Mouse (Mus musculus) heart, embryonic 10.5 days (tissue): ENCODE measurements around the gene Nlrp10. TPM values are rescaled to one million over a fixed set of nuclear protein-coding genes. Genes with fewer than 3 reads are reported as not detected.

ENCODE experiments used
- DNase-seq: peaks from one replicate; pipeline ENCODE4 v3.0.0-alpha.2; 2017; ENCODE audit warnings: low spot score
- H3K27ac ChIP-seq: fragments of 300-500 bp; sonication (generic); 2 replicates; pipeline ENCODE4 v1.5.1; 2016; ENCODE audit warnings: mild to moderate bottlenecking
- H3K27me3 ChIP-seq: fragments of 300-500 bp; sonication (generic); 2 replicates; pipeline ENCODE4 v1.6.1; 2016; ENCODE audit warnings: mild to moderate bottlenecking; ENCODE audit not compliant: poor library complexity, insufficient read depth, severe bottlenecking
- H3K36me3 ChIP-seq: fragments of 300-500 bp; sonication (generic); 2 replicates; pipeline ENCODE4 v1.6.1; 2016; ENCODE audit warnings: mild to moderate bottlenecking, moderate library complexity
- H3K4me1 ChIP-seq: fragments of 300-500 bp; sonication (generic); 2 replicates; pipeline ENCODE4 v1.6.1; 2016; ENCODE audit warnings: mild to moderate bottlenecking
- H3K4me3 ChIP-seq: fragments of 300-500 bp; sonication (generic); 2 replicates; pipeline ENCODE4 v1.5.1; 2016; ENCODE audit warnings: mild to moderate bottlenecking, moderate library complexity
- H3K9me3 ChIP-seq: fragments of 300-500 bp; sonication (generic); 2 replicates; pipeline ENCODE4 v1.6.1; 2016; ENCODE audit warnings: mild to moderate bottlenecking, moderate library complexity
- WGBS: fragments of 180-500 bp; shearing (Covaris S2); methylation state at CpG from one replicate; pipeline ENCODE4 v1.1.7; 2016; 5-methylcytosine and 5-hydroxymethylcytosine counted together
- polyA plus RNA-seq: library from polyadenylated mRNA; unstranded; fragments of >200 nt; fragmentation: Nextera tagmentation; extraction: Ambion mirVana; gene quantifications from 2 replicates; pipeline ENCODE4 v1.2.1, GENCODE M21; 2016

Gene Nlrp10
- 1.9 and 3.8 TPM in 2 replicates for polyA plus RNA-seq

DNA sequence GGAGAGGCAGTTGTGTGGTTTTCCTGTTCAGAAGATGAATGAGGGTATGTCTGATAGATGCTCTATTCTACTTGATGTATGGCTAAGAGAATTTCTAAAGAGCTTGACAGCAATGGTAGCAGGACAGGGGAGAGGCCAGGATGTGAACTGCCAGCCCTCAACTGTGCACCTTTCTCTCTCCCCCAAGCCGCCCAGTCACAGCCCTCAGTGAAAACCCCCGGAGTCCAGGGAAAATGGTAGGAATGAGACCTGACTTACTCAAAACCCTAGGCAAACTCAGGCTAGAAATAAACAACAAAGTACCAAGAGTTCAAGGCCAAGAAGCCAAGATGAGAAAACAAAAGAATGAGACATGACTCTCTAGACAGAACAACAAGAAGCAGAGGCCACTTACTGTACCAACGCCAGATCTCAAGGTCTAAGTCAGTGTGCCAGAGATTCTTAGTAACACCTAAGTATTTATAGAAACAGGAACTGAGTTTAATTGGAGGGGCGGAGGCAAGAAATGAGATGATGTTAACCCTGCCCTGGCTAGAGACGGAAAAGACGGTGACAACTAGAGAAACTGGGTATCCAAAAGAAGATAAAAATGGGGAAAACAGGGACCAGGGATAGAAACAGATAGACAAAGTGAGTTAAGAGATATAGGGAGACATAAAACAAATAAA is at the start of gene Nlrp10:
Gene Nlrp10 (minus strand): TSS at position 453 of the 668 bp plus-strand sequence.
- DNase-seq: peak; percentile 17
- Histone ChIP-seq H3K9me3 (no peaks in the 10 kb centered on the region), H3K27ac (peak within 1 kb of the TSS; percentile 30; the same call in 1 of the 2 replicates), H3K4me3 (peak within 1 kb of the TSS; percentile 28; the same call in 1 of the 2 replicates), H3K36me3 (no peaks in the 10 kb centered on the region), H3K27me3 (no peaks in the 10 kb centered on the region), H3K4me1 (no peaks in the 10 kb centered on the region)
- WGBS: 60% methylated on average over 6 of the region's 6 CpGs

DNA sequence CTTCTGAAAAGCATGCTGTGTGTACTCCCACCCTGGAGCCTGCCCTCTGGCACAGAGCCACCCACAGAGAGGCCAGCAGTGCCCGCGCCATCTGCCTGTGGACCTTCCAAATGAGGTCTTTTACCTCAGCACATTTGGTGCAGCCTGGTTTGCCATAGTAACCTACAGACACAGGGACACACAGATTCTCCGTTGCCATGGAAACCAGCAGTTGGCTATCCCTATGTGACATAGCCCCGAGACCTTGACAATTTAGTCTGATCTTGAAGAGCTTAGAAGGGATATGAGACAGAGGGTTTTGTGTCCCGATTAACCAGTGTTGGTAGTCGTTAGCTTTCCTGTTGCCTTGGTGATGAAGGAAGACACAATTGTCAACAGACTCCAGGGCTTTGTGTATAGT is 42.3 kb upstream of the Nlrp10 start:
- DNase-seq: no peak
- no peak overlapping the region for H3K27ac ChIP-seq
- H3K4me3 ChIP-seq: no peak overlapping the region
- no peaks in the 10 kb centered on the region for H3K9me3 ChIP-seq
- H3K4me1 ChIP-seq: no peaks in the 10 kb centered on the region
- 71% methylated on average over 6 of the region's 6 CpGs for whole genome bisulfite sequencing
- H3K27me3 ChIP-seq: peaks cover 19% of the 10 kb centered on the region; the same call in 1 of the 2 replicates
- H3K36me3 ChIP-seq: no peaks in the 10 kb centered on the region

DNA sequence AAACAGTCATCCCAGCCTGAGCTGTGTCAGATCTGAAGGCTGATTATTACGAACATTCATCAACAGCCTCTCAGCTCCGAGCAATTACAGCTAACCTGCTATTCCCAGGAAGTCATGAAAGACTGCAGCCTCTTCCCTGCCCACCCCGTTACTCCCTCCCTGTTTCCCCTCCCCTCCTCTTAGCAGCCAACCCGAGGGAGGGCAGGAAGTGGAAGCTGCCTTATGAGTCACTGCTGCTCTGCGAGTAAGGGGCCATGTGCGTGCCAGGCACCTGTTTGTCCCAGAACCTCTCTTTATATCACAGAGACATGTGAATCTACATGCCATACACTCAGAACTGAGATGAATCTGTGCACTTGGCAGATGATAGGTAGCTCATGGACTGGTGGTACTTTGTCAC is 38.2 kb upstream of the Nlrp10 start:
- Histone ChIP-seq H3K27me3 (peaks cover 19% of the 10 kb centered on the region), H3K4me1 (no peaks in the 10 kb centered on the region), H3K36me3 (no peaks in the 10 kb centered on the region), H3K4me3 (no peak overlapping the region), H3K27ac (no peak overlapping the region), H3K9me3 (no peaks in the 10 kb centered on the region)
- DNase-seq: no peak
- WGBS: 35% methylated on average over 6 of the region's 6 CpGs

DNA sequence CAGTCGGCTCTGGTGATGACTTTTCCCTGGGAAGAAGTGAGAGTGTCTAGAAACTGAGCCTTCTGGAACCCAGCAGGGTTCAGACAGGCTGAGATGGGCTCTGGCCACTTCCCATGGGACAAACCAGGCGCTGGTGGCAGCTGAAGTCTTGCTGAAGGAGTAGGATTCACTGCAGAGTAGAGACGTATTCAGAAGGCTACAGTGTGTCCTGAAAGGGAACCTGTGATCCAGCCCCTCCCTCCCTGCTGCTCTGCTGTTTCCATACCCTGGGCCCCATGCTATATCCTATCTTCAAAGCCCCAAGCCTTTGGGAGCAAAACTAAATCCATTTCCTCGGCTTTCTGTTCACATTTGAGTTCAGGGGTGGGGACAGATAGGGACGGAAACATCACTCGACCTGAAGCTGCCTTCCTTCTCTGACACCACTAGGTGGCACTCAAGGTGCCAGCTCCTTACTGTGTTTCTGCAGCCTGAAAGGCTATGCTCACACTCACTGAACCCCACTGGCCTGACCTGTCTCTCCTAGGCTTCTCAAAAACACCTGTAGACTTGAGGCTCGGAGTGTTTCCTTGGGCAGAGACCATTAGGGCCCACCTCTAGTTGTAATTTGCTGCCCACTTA is 36.9 kb upstream of the Nlrp10 start:
- no peaks in the 10 kb centered on the region for H3K36me3 ChIP-seq
- H3K27ac ChIP-seq: no peak overlapping the region
- no peaks in the 10 kb centered on the region for H3K4me1 ChIP-seq
- no peaks in the 10 kb centered on the region for H3K9me3 ChIP-seq
- DNase-seq: no peak
- WGBS: 34% methylated on average over 7 of the region's 7 CpGs
- H3K27me3 ChIP-seq: peaks cover 14% of the 10 kb centered on the region
- H3K4me3 ChIP-seq: no peak overlapping the region

DNA sequence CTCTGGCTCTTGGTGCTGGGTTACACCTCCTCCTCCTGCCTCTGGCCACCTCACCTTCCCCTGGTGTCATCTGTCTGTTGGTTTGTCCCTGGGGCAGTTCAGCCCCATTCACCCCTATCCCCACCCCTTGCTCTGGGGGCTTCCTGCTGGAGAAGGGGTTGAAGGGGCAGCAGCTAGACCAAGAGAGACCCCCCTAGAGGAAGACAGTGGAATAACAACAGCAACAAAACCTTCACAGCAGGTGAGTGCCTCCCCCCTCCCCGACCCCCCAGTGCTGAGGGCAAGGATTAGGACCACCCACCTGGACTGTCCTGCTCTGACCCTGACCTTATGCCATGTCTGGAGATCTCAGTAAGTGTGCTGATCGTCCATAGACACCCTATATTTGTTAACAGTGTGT is 36.0 kb upstream of the Nlrp10 start:
- WGBS: 24% methylated on average over 2 of the region's 2 CpGs
- Histone ChIP-seq H3K27ac (no peak overlapping the region), H3K9me3 (no peaks in the 10 kb centered on the region), H3K4me1 (no peaks in the 10 kb centered on the region), H3K4me3 (no peak overlapping the region), H3K36me3 (no peaks in the 10 kb centered on the region), H3K27me3 (peaks cover 13% of the 10 kb centered on the region)
- DNase-seq: no peak

DNA sequence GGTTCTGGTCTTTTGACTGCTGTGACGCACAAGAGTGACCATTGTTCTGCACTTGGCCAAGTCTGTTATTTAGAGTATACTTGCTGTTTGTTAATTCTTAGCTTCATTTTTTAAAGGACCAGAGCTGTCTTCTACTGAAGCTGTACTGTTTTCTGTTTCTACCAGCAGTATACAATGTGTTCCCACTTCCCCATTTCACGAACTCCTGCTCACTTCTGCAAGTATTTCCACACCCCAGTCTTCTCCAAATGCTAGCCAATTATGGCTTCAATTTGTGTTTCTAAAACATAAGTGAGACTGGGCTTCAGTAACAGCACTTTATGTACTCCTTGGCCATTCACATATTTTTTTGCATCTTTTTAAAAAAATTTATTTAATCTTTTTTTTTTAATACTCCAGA is 27.8 kb upstream of the Nlrp10 start:
- no peak for DNase-seq
- peaks cover 13% of the 10 kb centered on the region for H3K27me3 ChIP-seq
- no peak overlapping the region for H3K27ac ChIP-seq
- no peaks in the 10 kb centered on the region for H3K4me1 ChIP-seq
- H3K4me3 ChIP-seq: no peak overlapping the region
- no peaks in the 10 kb centered on the region for H3K36me3 ChIP-seq
- no peaks in the 10 kb centered on the region for H3K9me3 ChIP-seq
- WGBS: 83% methylated on average over 2 of the region's 2 CpGs

DNA sequence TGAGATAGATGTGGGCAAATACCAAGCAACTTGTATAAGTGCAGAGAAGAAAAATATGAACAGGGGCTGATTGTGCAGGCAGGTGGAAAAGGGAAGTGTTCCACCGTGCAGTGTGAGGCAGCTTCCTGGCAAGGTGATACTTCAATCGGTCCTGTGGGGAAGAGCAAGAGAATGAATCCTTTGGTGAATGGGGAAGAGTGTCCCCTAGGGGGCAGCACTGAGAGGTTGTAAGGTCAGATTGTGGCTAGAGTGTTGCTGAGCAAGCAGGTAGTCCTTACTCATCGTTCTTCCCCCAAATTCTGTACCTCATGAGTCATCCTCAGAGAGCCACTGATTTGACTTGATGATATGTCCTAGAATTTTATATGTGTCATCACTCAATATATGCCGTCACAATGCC is 24.2 kb upstream of the Nlrp10 start:
- no peak overlapping the region for H3K27ac ChIP-seq
- H3K4me3 ChIP-seq: no peak overlapping the region
- H3K9me3 ChIP-seq: no peaks in the 10 kb centered on the region
- H3K36me3 ChIP-seq: no peaks in the 10 kb centered on the region
- WGBS: 54% methylated on average over 4 of the region's 4 CpGs
- H3K27me3 ChIP-seq: peaks cover 49% of the 10 kb centered on the region
- no peak for DNase-seq
- H3K4me1 ChIP-seq: peaks cover 11% of the 10 kb centered on the region

DNA sequence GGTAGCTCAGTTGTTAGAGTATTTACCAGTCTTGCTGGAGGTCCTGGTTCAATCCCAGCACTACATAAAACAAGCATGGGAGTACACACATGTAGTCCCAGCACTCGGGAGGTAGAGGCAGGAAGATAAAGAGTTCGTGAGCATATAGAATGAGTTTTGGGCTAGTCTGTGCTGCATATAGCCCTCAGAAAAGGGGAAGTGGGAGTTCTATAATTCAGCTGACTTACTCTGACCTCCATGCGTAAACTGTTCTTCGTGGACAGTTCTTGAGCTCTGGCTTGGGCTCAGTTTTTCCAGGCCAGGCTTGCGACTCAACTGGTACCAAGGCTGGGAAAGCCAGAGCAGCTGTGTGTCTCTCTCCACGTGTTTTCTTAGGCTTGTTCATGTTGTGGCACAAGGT is 22.8 kb upstream of the Nlrp10 start:
- 80% methylated on average over 6 of the region's 6 CpGs for WGBS

DNA sequence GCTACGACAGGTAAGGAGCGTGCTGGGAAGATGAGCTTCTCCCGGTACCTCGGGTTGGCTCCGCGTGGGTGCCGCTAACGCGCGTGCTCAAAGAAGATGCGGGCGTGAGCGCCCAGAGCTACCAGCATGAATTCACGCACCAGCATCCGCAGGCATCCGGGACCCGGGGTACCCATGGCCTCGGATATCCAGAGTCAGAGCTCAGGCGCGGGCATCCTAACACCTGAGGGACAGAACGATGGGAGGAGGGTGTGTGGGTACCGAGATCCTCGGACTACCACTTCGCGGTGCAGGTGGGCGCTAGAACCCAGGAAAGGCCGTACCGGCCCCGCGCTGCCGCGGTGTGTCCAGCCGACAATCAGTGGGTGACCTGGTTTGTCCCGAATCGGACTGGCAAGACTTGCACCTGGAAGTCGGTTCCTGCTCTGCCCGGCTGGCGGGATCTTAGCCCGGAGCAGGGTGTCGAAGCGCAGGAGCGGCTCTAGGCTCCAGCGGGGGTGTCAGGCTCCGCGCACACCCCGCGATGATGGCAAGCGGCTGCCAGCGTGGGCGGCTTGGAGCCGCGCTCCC is 20.9 kb upstream of the Nlrp10 start:
- 1% methylated on average over 52 of the region's 52 CpGs for WGBS
- H3K27me3 ChIP-seq: peaks cover 61% of the 10 kb centered on the region
- H3K36me3 ChIP-seq: peaks cover under 1% of the 10 kb centered on the region; the same call in 1 of the 2 replicates
- DNase-seq: no peak
- no peak overlapping the region for H3K27ac ChIP-seq
- H3K4me3 ChIP-seq: peak overlapping the region; percentile 65
- peaks cover 11% of the 10 kb centered on the region for H3K4me1 ChIP-seq
- no peaks in the 10 kb centered on the region for H3K9me3 ChIP-seq

More for the DNA sequence above, 22.8 kb upstream of the Nlrp10 start:
- peaks cover 11% of the 10 kb centered on the region for H3K4me1 ChIP-seq
- H3K27ac ChIP-seq: no peak overlapping the region
- peaks cover 61% of the 10 kb centered on the region for H3K27me3 ChIP-seq
- H3K4me3 ChIP-seq: no peak overlapping the region
- H3K9me3 ChIP-seq: no peaks in the 10 kb centered on the region
- DNase-seq: no peak
- no peaks in the 10 kb centered on the region for H3K36me3 ChIP-seq

DNA sequence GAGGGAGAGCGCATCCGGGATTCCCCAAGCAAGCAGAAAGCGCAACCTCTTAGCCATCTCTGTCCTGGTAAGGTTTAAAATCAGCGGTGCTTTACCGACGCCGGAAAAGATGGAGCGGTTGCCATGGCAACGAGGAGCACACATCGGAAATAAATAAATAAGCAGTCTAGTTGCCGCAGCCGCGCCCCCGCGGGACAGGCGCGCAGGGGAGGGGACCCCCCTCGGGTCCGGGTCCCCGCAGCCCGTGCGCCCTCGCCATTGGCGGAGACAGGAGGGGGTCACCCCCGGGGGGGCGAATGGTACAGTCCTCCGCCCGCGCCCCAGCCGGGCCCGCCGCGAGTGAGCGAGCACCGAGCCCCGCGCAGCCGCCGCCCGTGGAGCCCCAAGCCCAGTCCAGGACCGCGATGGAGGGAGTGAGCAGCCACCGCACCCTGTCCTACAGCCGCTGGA is 20.4 kb upstream of the Nlrp10 start, which contains the start of gene Tub:
Gene Tub (plus strand): TSS at position 27 of the 450 bp plus-strand sequence.
- Histone ChIP-seq H3K27ac (no peak within 1 kb of the TSS), H3K9me3 (no peaks in the 10 kb centered on the region), H3K4me1 (peaks cover 11% of the 10 kb centered on the region), H3K4me3 (peak within 1 kb of the TSS; percentile 65), H3K36me3 (peaks cover 6% of the 10 kb centered on the region; the same call in 1 of the 2 replicates), H3K27me3 (peaks cover 61% of the 10 kb centered on the region)
- 2% methylated on average over 41 of the region's 44 CpGs for WGBS
- DNase-seq: no peak

DNA sequence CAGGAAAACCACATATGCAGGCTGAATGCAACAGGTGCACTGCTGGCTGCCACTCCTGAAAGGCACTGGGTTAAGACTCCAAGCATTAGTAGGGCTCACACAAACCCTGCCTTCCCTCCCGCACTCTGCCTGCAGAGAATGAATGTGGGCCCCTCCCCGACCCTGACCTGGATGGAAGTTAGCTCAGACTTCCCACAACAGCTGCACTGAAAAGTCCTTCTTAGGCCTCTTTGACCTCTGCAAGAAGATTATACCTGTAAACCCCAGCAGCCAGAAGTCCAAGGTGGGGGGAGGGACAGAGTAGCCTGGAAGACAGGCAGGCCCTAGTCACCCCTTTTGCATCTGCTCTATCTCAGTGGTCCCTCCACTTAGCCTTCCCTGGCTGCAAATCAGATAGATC is 19.3 kb upstream of the Nlrp10 start:
- H3K36me3 ChIP-seq: peaks cover 9% of the 10 kb centered on the region; the same call in 1 of the 2 replicates
- WGBS: 32% methylated on average over 2 of the region's 2 CpGs
- no peak for DNase-seq
- H3K4me1 ChIP-seq: peaks cover 11% of the 10 kb centered on the region
- no peaks in the 10 kb centered on the region for H3K9me3 ChIP-seq
- peaks cover 61% of the 10 kb centered on the region for H3K27me3 ChIP-seq
- H3K4me3 ChIP-seq: no peak overlapping the region
- no peak overlapping the region for H3K27ac ChIP-seq

DNA sequence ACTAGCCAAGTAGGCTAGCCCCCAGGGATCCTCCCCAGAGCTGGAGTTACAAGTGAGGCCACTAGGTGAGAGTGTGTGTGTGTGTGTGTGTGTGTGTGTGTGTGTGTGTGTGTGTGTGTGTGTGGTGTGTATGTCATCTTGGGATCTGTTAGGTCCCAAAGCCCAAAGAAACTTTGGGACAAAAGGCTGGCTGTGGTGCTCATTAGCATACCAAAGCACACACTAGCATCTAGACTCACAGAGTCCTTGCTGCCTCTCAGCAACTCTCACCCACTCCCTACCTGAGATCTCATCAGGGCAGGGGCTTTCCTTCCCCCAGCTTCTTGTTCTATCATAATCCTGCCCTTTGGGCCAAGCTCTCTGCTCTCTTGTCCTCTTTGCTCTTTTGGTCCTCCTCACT is 18.6 kb upstream of the Nlrp10 start:
- H3K4me3 ChIP-seq: no peak overlapping the region
- H3K4me1 ChIP-seq: peaks cover 11% of the 10 kb centered on the region
- peaks cover 13% of the 10 kb centered on the region; the same call in 1 of the 2 replicates for H3K36me3 ChIP-seq
- H3K27me3 ChIP-seq: peaks cover 57% of the 10 kb centered on the region
- no peak overlapping the region for H3K27ac ChIP-seq
- no peak for DNase-seq
- no peaks in the 10 kb centered on the region for H3K9me3 ChIP-seq

DNA sequence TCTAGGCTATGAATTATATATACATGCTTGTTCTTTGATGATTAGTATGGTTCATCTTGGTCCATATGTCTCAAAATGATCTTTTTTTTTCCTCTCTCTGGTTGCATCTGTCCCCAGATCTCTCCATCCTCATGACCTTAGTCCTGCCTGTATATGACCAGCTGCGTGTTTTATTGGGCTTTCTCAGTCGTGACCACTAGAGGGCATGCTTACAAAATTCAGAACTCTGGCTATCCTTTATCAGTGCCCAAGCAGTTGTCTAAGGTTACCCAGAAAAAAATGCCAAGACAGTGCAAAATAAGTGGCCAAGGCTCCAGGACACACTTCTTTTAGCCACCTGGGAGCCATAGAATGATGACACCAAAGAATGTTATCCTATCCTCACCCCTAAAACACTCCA is 14.0 kb upstream of the Nlrp10 start:
- Histone ChIP-seq H3K27me3 (peaks cover 11% of the 10 kb centered on the region; the same call in 1 of the 2 replicates), H3K4me3 (no peak overlapping the region), H3K27ac (no peak overlapping the region), H3K4me1 (no peaks in the 10 kb centered on the region), H3K9me3 (no peaks in the 10 kb centered on the region), H3K36me3 (peaks cover 53% of the 10 kb centered on the region)
- WGBS: 6% methylated on average over 2 of the region's 2 CpGs
- DNase-seq: no peak
